11 mouse cellular contexts compared by ENCODE assay signal in genomic region chr19:21789676-21790075, GRCm38 (mm10). TPM values are rescaled to one million over a fixed set of nuclear protein-coding genes. Genes with fewer than 3 reads are reported as not detected.
DNase-seq lines count a peak whose midpoint lies in the region; ATAC-seq and TF ChIP-seq lines count a peak whose summit lies in the region.
"Had no signal": no experiment of that assay in that cellular context is flagged by ENCODE, and none has a peak within 500 bp of the region (broad histone marks: within the 10 kb centered on the region; RNA-seq: fewer than 3 reads in every experiment).

No protein-coding gene starts in this region.

- H3K79me3 ChIP-seq in C2C12 (ENCODE audit: low read depth), result peaks cover 29% of the 10 kb centered on the region

- intact Hi-C loops in heart, postnatal 36 days (cut with DNase I), result no loop called here

- WGBS in forebrain, postnatal 0 days, result 17% methylated on average over 6 of the region's 6 CpGs
- 7% methylated on average over 6 of the region's 6 CpGs for WGBS in midbrain, embryonic 12.5 days
- 62% methylated on average over 6 of the region's 6 CpGs for WGBS in intestine, embryonic 16.5 days

- peak overlapping the region; percentile 60 for H3K27ac ChIP-seq in forebrain, postnatal 0 days (ENCODE audit: low read depth, low read length)
- peak overlapping the region; percentile 94 for H3K27ac ChIP-seq in midbrain, embryonic 12.5 days (replicated peaks)
- no peak overlapping the region for H3K27ac ChIP-seq in intestine, embryonic 16.5 days (ENCODE audit: low read length)
- H3K27ac ChIP-seq: kidney, embryonic 15.5 days had no signal

- peak; percentile 63 for ATAC-seq in forebrain, postnatal 0 days
- peak; percentile 82 for ATAC-seq in midbrain, embryonic 12.5 days (ENCODE audit: low FRiP score, low read depth)
- ATAC-seq in intestine, embryonic 16.5 days, result no peak
- ATAC-seq: liver, postnatal 0 days had no signal

- peaks cover 31% of the 10 kb centered on the region for H3K4me1 ChIP-seq in forebrain, postnatal 0 days (ENCODE audit: insufficient read depth)
- H3K4me1 ChIP-seq in midbrain, embryonic 12.5 days, result peaks cover 56% of the 10 kb centered on the region
- H3K4me1 ChIP-seq in intestine, embryonic 16.5 days (ENCODE audit: control insufficient read depth, insufficient read depth, low read length), result peaks cover 2% of the 10 kb centered on the region; the same call in 1 of the 2 replicates

- H3K4me2 ChIP-seq in forebrain, postnatal 0 days (ENCODE audit: low read depth), result no peak overlapping the region
- peak overlapping the region; percentile 41; the same call in 1 of the 2 replicates for H3K4me2 ChIP-seq in midbrain, embryonic 12.5 days (replicated peaks)
- H3K4me2 ChIP-seq in intestine, embryonic 16.5 days (ENCODE audit: low read depth, low read length), result no peak overlapping the region
- H3K4me2 ChIP-seq: kidney, embryonic 15.5 days had no signal

- H3K27me3 ChIP-seq in C2C12 (ENCODE audit: control insufficient read depth, insufficient read depth, insufficient read length), result no peaks in the 10 kb centered on the region
- H3K27me3 ChIP-seq in forebrain, postnatal 0 days (ENCODE audit: insufficient read depth, low read length), result no peaks in the 10 kb centered on the region
- H3K27me3 ChIP-seq in midbrain, embryonic 12.5 days, result no peaks in the 10 kb centered on the region
- H3K27me3 ChIP-seq in intestine, embryonic 16.5 days (replicated peaks; ENCODE audit: control insufficient read depth, insufficient read depth, low read length), result no peaks in the 10 kb centered on the region
- H3K27me3 ChIP-seq: kidney, embryonic 15.5 days had no signal

- DNase-seq in embryo, embryonic 10.5 days (ENCODE audit: low spot score), result peak; percentile 73
- DNase-seq in forebrain, postnatal 0 days, result peak; percentile 57
- DNase-seq in layer of hippocampus, postnatal 14 days (ENCODE audit: low spot score in 2 of 2), result no peak
- no peak for DNase-seq in adrenal gland, adult 8-10 months
- DNase-seq in heart, postnatal 36 days, result no peak
- DNase-seq: liver, postnatal 0 days; thymus, postnatal 25 days had no signal

- peaks cover 78% of the 10 kb centered on the region for H3K79me2 ChIP-seq in C2C12 (ENCODE audit: control insufficient read depth, insufficient read depth)

- H3K9me3 ChIP-seq in forebrain, postnatal 0 days (ENCODE audit: low read length), result no peaks in the 10 kb centered on the region
- H3K9me3 ChIP-seq in midbrain, embryonic 12.5 days, result no peaks in the 10 kb centered on the region
- no peaks in the 10 kb centered on the region for H3K9me3 ChIP-seq in intestine, embryonic 16.5 days (ENCODE audit: control insufficient read depth, low read length)
- H3K9me3 ChIP-seq: kidney, embryonic 15.5 days had no signal

- H3K36me3 ChIP-seq in C2C12 (ENCODE audit: control insufficient read depth, insufficient read depth), result peaks cover 15% of the 10 kb centered on the region
- H3K36me3 ChIP-seq in forebrain, postnatal 0 days (ENCODE audit: insufficient read depth), result no peaks in the 10 kb centered on the region
- peaks cover 22% of the 10 kb centered on the region for H3K36me3 ChIP-seq in midbrain, embryonic 12.5 days
- H3K36me3 ChIP-seq in intestine, embryonic 16.5 days (ENCODE audit: control insufficient read depth, insufficient read depth, low read length), result no peaks in the 10 kb centered on the region

- no peak for TF ChIP-seq CTCF in C2C12 (IDR thresholded peaks at IDR 0.05; ENCODE audit: control insufficient read depth, insufficient read depth, insufficient read length)
- TF ChIP-seq CTCF in forebrain, postnatal 0 days (IDR thresholded peaks at IDR 0.05; ENCODE audit: low read depth), result no peak

- no peak overlapping the region for H3K4me3 ChIP-seq in C2C12 (ENCODE audit: insufficient read depth, poor library complexity, severe bottlenecking)
- H3K4me3 ChIP-seq in forebrain, postnatal 0 days (ENCODE audit: low read depth, low read length), result no peak overlapping the region
- no peak overlapping the region for H3K4me3 ChIP-seq in midbrain, embryonic 12.5 days
- H3K4me3 ChIP-seq in intestine, embryonic 16.5 days (ENCODE audit: low read length), result no peak overlapping the region
- H3K4me3 ChIP-seq: kidney, embryonic 15.5 days had no signal

- H3K9ac ChIP-seq in forebrain, postnatal 0 days, result no peak overlapping the region
- H3K9ac ChIP-seq in midbrain, embryonic 12.5 days (replicated peaks), result no peak overlapping the region; the same call in 1 of the 2 replicates
- no peak overlapping the region for H3K9ac ChIP-seq in intestine, embryonic 16.5 days (ENCODE audit: low read depth, low read length)
- H3K9ac ChIP-seq: kidney, embryonic 15.5 days; liver, postnatal 0 days had no signal

- H3ac ChIP-seq in C2C12 (ENCODE audit: control insufficient read depth, insufficient read length, low read depth), result peak overlapping the region; percentile 18

TF ChIP-seq in C2C12, 6 proteins besides CTCF, POLR2A, EP300 and RAD21:
- no peak for TF ChIP-seq MYOD1 (IDR thresholded peaks at IDR 0.05; ENCODE audit: control insufficient read depth, insufficient read length, low read depth)
- no peak for TF ChIP-seq MYOG (IDR thresholded peaks at IDR 0.05; ENCODE audit: control insufficient read depth, extremely low read depth, insufficient read length)
- no peak for TF ChIP-seq CEBPB (IDR thresholded peaks at IDR 0.05; ENCODE audit: low read depth)
- TF ChIP-seq MAX (IDR thresholded peaks at IDR 0.05), result no peak
- TF ChIP-seq USF1 (IDR thresholded peaks at IDR 0.05; ENCODE audit: low read depth), result no peak
TF ChIP-seq in C2C12: peak in this region for 0.

RNA-seq across cellular contexts. Expression of gene Cemip2, which starts 11.5 kb away (rescaled TPM):
- 12.6 TPM for polyA plus RNA-seq in C2C12 (2012; fragmentation: generic; extraction: Trizol)
- total RNA-seq in forebrain, postnatal 0 days (2014; rRNA removed), result 30.7 and 42.5 TPM in 2 replicates
- 13.4 and 17.4 TPM in 2 replicates for polyA plus RNA-seq in forebrain, postnatal 0 days (2015; fragmentation: Nextera tagmentation; extraction: Ambion mirVana)
- 105 and 113 TPM in 2 replicates for polyA plus RNA-seq in midbrain, embryonic 12.5 days (2016; fragmentation: Nextera tagmentation; extraction: Ambion mirVana)
- total RNA-seq in layer of hippocampus, postnatal 14 days (2021), result 10 to 100 TPM; 23.2 to 23.9 TPM
- 10 to 100 TPM; 22.6 to 27.4 (median 23.2) TPM for total RNA-seq in adrenal gland, adult 8-10 months (2022)
- polyA plus RNA-seq in intestine, embryonic 16.5 days (2015; fragmentation: Nextera tagmentation; extraction: Ambion mirVana), result 7.3 and 8.0 TPM in 2 replicates
- 10 to 100 TPM; 12.2 to 14.0 TPM for total RNA-seq in heart, postnatal 36 days (2021)

Comparison
In these comparisons a context has a peak if more than half of its experiments do, and no peak if none do; other contexts are left out.
1. DNase-seq: peak in embryo, embryonic 10.5 days (single experiment) and forebrain, postnatal 0 days (single experiment); none in layer of hippocampus, postnatal 14 days (0 of 2), adrenal gland, adult 8-10 months (single experiment) and heart, postnatal 36 days (0 of 2).